Mouse (Mus musculus) embryo, embryonic 10 days (tissue): Measurements from ENCODE around the gene Bst2.

ENCODE experiments used
- DNase-seq: peaks from one replicate; pipeline ENCODE4 v3.0.0-alpha.2; 2015; ENCODE audit warnings: low spot score

Gene Bst2

DNA sequence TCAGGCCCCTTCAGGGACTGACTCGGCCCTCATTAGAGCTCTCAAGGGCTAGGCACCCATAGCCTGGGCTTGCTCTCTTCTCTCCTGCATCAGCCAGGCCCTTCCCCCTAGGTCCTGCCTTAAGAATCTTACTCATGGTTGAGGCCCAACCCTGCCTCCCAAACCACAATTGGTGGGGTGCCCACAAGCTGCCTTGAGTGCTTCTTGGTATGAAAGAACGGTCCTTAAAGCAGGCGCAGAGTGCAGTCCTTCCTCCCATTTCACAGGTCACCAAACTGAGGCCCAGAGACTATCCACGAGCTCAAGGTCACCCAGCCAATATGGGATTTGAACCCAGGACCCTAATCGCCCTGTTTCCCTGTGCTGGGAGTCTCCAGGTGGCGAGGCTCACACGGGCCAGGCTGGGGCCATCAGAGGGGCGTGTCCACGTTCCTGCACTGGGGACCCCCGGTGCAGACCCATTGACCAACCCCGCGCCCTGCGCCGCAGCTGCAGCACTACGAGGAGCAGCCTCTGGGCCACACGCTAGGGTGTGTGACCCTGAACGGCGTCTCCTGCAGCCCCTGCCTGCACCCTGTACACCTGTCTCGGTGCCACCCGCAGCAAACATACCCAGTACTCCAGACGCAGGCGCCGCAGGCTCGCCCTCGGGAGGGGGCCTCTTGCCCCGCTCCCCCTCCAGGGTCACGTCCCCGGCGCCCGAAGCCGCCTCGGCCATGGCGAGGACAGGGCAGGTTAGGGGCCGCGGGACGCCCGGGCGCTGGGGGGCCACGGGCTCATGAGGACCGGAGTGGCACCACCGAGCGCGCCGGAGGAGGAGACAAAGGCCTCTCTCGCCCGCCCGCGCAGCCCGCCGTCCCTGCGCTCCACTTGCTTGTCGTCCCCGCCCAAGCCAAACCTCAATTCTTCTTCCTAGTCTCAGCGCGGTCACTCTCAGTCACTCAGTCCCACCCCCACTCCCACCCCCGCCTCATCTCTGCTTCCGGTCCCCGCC is 51.8 kb downstream of the Bst2 start, which contains the start of gene Ano8:
Gene Ano8, minus strand, starts transcription at position 822 of the 994 bp plus-strand sequence.
- peak; percentile 95 for DNase-seq

DNA sequence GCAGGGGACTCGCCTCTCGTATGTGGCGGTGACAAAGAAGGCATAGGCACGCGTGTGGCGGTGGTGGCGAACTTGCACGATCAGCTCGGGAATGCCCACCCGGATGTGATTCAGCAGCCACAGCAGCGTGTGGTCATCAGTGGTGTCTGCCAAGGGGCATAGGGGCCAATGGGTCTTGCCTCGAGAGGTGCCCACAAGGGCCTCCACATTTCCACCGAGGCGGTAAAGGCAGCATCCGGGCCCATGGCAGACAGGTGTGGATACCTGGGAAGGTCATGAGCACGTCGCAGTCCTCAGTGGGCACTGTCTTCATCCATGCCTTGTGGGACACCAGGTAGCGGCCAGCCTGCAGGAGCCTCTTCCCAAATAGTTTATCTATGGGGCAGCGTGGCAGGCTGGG is 52.5 kb downstream of the Bst2 start:
- DNase-seq: no peak
